Comparison of ENCODE assay signal across 26 mouse cellular contexts in the genomic region with DNA sequence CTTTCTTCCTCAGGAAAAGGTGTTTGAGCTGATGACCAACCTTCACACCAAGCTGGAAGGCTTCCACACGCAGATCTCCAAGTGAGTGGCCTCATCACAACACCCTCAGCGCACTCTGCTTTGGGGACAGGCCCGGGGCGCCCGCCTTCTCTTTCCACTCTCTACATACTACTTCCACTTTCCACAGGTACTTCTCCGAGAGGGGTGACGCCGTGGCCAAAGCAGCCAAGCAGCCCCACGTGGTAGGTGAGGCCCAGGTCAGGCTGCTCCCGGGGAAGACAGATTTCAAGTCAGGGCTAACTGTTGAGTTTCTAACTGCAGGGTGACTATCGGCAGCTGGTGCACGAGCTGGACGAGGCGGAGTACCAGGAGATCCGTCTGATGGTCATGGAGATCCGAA. TPM values are rescaled to one million over a fixed set of nuclear protein-coding genes. Genes with fewer than 3 reads are reported as not detected.
DNase-seq lines count a peak whose midpoint lies in the region; ATAC-seq and TF ChIP-seq lines count a peak whose summit lies in the region.
"Had no signal": no experiment of that assay in that cellular context is flagged by ENCODE, and none has a peak within 500 bp of the region (broad histone marks: within the 10 kb centered on the region; RNA-seq: fewer than 3 reads in every experiment).

No protein-coding gene starts in this region.

- intact Hi-C loops in heart, postnatal 14 days (cut with DNase I): no loop called here

- TF ChIP-seq EP300 in liver, postnatal 0 days (IDR thresholded peaks at IDR 0.05; ENCODE audit: low read depth): no peak

- no peak overlapping the region for H3K9ac ChIP-seq in liver, embryonic 13.5 days
- H3K9ac ChIP-seq in liver, postnatal 0 days (replicated peaks): no peak overlapping the region
- H3K9ac ChIP-seq: embryonic facial prominence, embryonic 13.5 days; embryonic facial prominence, embryonic 15.5 days; forebrain, embryonic 12.5 days had no signal

- ATAC-seq in liver, embryonic 13.5 days (ENCODE audit: low read depth): no peak
- no peak for ATAC-seq in liver, postnatal 0 days
- ATAC-seq: CD4-positive, CD25-positive, alpha-beta regulatory T cell, adult 4 months; forebrain, embryonic 14.5 days; forebrain, embryonic 16.5 days had no signal

- no peaks in the 10 kb centered on the region for H3K9me3 ChIP-seq in liver, embryonic 13.5 days (replicated peaks)
- no peaks in the 10 kb centered on the region for H3K9me3 ChIP-seq in liver, postnatal 0 days (ENCODE audit: low read length)
- H3K9me3 ChIP-seq: embryonic facial prominence, embryonic 13.5 days; embryonic facial prominence, embryonic 15.5 days; forebrain, embryonic 10.5 days; forebrain, embryonic 12.5 days had no signal

- peak; percentile 28 for DNase-seq in cerebellum, adult 11-12 months
- DNase-seq in cerebellum, postnatal 10 days: no peak
- peak; percentile 91 for DNase-seq in heart, adult 11 months
- no peak for DNase-seq in heart, postnatal 14 days
- DNase-seq in liver, embryonic 13.5 days: no peak
- no peak for DNase-seq in liver, postnatal 0 days
- no peak for DNase-seq in thymus, postnatal 36 days
- DNase-seq: adrenal gland, adult 8-10 months; adrenal gland, postnatal 14 days; adrenal gland, postnatal 36 days; B cell, adult 2 months; cerebellum, adult 18-20 months; cerebellum, adult 8-10 months; cerebellum, postnatal 14 days; cerebellum, postnatal 36 days; embryo, embryonic 11 days had no signal

- H3K27me3 ChIP-seq in liver, embryonic 13.5 days: no peaks in the 10 kb centered on the region
- no peaks in the 10 kb centered on the region for H3K27me3 ChIP-seq in liver, postnatal 0 days (ENCODE audit: insufficient read depth, low read length)
- H3K27me3 ChIP-seq: embryonic facial prominence, embryonic 15.5 days had no signal

- TF ChIP-seq CTCF in liver, postnatal 0 days (IDR thresholded peaks at IDR 0.05; ENCODE audit: low read depth): no peak

- H3K4me2 ChIP-seq in liver, embryonic 13.5 days: no peak overlapping the region
- no peak overlapping the region for H3K4me2 ChIP-seq in liver, postnatal 0 days (ENCODE audit: low read depth, low read length)
- H3K4me2 ChIP-seq: embryonic facial prominence, embryonic 13.5 days; embryonic facial prominence, embryonic 15.5 days; forebrain, embryonic 12.5 days had no signal

- peaks cover 31% of the 10 kb centered on the region for H3K36me3 ChIP-seq in liver, embryonic 13.5 days
- H3K36me3 ChIP-seq in liver, postnatal 0 days (replicated peaks; ENCODE audit: insufficient read depth, low read length): peaks cover 22% of the 10 kb centered on the region

- 90% methylated on average over 16 of the region's 16 CpGs for WGBS in liver, embryonic 13.5 days (ENCODE audit: insufficient replicate concordance)
- 90% methylated on average over 16 of the region's 16 CpGs for WGBS in liver, postnatal 0 days (ENCODE audit: insufficient replicate concordance)

- H3K27ac ChIP-seq in liver, embryonic 13.5 days: peak overlapping the region; percentile 16; the same call in 1 of the 2 replicates
- H3K27ac ChIP-seq in liver, postnatal 0 days (ENCODE audit: low read depth): no peak overlapping the region
- H3K27ac ChIP-seq: embryonic facial prominence, embryonic 13.5 days; embryonic facial prominence, embryonic 15.5 days; forebrain, embryonic 10.5 days; forebrain, embryonic 12.5 days had no signal

- peaks cover 65% of the 10 kb centered on the region for H3K4me1 ChIP-seq in liver, embryonic 13.5 days (replicated peaks)
- H3K4me1 ChIP-seq in liver, postnatal 0 days (ENCODE audit: insufficient read depth): peaks cover 31% of the 10 kb centered on the region

- no peak overlapping the region for H3K4me3 ChIP-seq in liver, embryonic 13.5 days (replicated peaks)
- H3K4me3 ChIP-seq in liver, postnatal 0 days (ENCODE audit: low read depth, low read length): no peak overlapping the region
- H3K4me3 ChIP-seq: embryonic facial prominence, embryonic 13.5 days; embryonic facial prominence, embryonic 15.5 days; erythroblast, embryonic 14.5 days; forebrain, embryonic 10.5 days; forebrain, embryonic 12.5 days had no signal

RNA-seq across cellular contexts. Expression of a gene that starts 2.8 kb away (rescaled TPM):
- total RNA-seq in heart, postnatal 14 days (2021): 100 to 1,000 TPM; 218 to 238 TPM
- 103 and 111 TPM in 2 replicates for polyA plus RNA-seq in liver, embryonic 13.5 days (2015; fragmentation: Nextera tagmentation; extraction: Ambion mirVana)
- 162 and 180 TPM in 2 replicates for polyA plus RNA-seq in liver, postnatal 0 days (2015; fragmentation: Nextera tagmentation; extraction: Ambion mirVana)

RNA-seq across cellular contexts. Expression of a gene that starts 4.4 kb away (rescaled TPM):
- 10 to 100 TPM; 39.9 to 45.0 TPM for total RNA-seq in heart, postnatal 14 days (2021)
- polyA plus RNA-seq in liver, embryonic 13.5 days (2015; fragmentation: Nextera tagmentation; extraction: Ambion mirVana): 31.9 and 35.8 TPM in 2 replicates
- 17.3 and 19.2 TPM in 2 replicates for polyA plus RNA-seq in liver, postnatal 0 days (2015; fragmentation: Nextera tagmentation; extraction: Ambion mirVana)

RNA-seq across cellular contexts. Expression of a gene that starts 5.3 kb away (rescaled TPM):
- 100 to 1,000 TPM; 204 to 226 TPM for total RNA-seq in heart, postnatal 14 days (2021)
- polyA plus RNA-seq in liver, embryonic 13.5 days (2015; fragmentation: Nextera tagmentation; extraction: Ambion mirVana): 0.51 and 0.53 TPM in 2 replicates
- 1.8 and 4.6 TPM in 2 replicates for polyA plus RNA-seq in liver, postnatal 0 days (2015; fragmentation: Nextera tagmentation; extraction: Ambion mirVana)
- total RNA-seq: MEL had no signal
- polyA plus RNA-seq: CD4-positive, CD25-positive, alpha-beta regulatory T cell, adult 4 months; erythroblast, embryonic 14.5 days; forebrain, embryonic 10.5 days; forebrain, embryonic 14.5 days; forebrain, embryonic 16.5 days; frontal cortex, adult 2 months had no signal

RNA-seq across cellular contexts. Expression of a gene that starts 10.2 kb away (rescaled TPM):
- total RNA-seq in heart, postnatal 14 days (2021): 100 to 1,000 TPM in 1 of 2 experiments, 10 to 100 TPM in 1; 90.7 to 132 TPM
- polyA plus RNA-seq in liver, embryonic 13.5 days (2015; fragmentation: Nextera tagmentation; extraction: Ambion mirVana): 202 and 224 TPM in 2 replicates
- 222 and 231 TPM in 2 replicates for polyA plus RNA-seq in liver, postnatal 0 days (2015; fragmentation: Nextera tagmentation; extraction: Ambion mirVana)

RNA-seq across cellular contexts. Expression of a gene that starts 10.8 kb away (rescaled TPM):
- 10 to 100 TPM; 21.8 to 26.1 TPM for total RNA-seq in heart, postnatal 14 days (2021)
- polyA plus RNA-seq in liver, embryonic 13.5 days (2015; fragmentation: Nextera tagmentation; extraction: Ambion mirVana): 9.0 and 12.6 TPM in 2 replicates
- polyA plus RNA-seq in liver, postnatal 0 days (2015; fragmentation: Nextera tagmentation; extraction: Ambion mirVana): 8.5 and 9.6 TPM in 2 replicates

Comparison
In these comparisons a context has a peak if more than half of its experiments do, and no peak if none do; other contexts are left out.
1. DNase-seq: peak in cerebellum, adult 11-12 months (single experiment) and heart, adult 11 months (single experiment); none in cerebellum, postnatal 10 days (0 of 2), heart, postnatal 14 days (0 of 2), liver, embryonic 13.5 days (single experiment), liver, postnatal 0 days (single experiment) and thymus, postnatal 36 days (0 of 2).